Mouse (Mus musculus) v-Abl transformed pro-B cells (cell line): ENCODE measurements around the gene Wdfy2.

Source experiments
- in situ Hi-C, 2 experiments: fragments of 400-800 bp; cut with MboI; formaldehyde crosslinking; loops; one replicate each; pipeline ENCODE4 v1.15.1; 2025; ENCODE audit not compliant: unreplicated experiment in 2 of 2

Gene Wdfy2

DNA sequence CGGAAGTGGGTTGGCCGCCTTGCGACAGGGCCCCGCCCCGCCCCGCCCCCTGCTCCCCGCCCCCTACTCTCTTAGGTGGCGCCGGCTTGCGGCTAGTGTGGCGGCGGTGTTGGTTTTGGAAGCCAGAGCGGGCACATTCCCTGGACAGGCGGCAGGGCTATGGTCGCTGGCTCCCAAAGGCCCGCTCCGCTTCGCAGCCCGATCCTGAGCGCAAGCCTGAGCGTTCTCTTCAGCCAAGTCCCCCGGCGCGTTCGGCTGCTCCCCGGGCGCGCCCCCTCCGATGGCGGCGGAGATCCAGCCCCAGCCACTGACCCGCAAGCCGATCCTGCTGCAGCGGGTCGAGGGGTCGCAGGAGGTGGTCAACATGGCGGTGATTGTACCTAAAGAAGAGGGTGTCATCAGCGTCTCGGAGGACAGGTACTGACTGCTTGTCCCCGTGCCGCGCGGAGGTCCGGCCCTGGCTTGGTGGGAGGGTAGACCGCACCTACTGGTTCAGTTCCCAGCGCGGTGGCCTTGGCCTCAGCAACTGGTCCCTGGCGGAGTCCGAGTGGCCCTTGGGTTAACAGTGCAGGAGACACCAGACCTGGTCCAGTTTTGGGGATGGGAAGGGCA is at the start of gene Wdfy2:
TSS of gene Wdfy2 (plus strand) at position 38 of the 612 bp plus-strand sequence.
- in situ Hi-C loops = loop anchor here (5.0 to 25.0 kb wide), 3 partner anchors 75 to 1275 kb away; partner anchors contain the start of genes Ints6 (in 1 of the 2) and Spryd7 (in 1 of the 2)

DNA sequence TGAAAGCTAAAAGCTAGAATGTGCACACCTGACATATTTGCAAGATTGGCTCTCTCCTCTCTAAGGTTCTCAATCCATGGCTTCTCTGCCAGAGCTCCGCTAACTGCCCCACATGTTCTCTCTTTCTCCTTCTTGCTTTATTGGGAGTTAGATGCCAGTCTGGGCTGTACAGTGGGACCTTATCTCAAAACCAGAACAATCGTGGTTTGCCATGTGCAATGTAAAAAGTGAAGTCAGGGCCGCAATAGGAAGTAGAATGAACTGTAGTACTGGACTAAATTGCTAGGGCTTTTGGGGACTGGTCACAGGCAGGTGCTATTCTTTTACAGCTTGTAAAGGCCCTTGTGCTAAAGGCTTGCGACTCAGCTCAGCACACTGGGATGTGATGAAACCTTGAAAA is 48.2 kb upstream of the Wdfy2 start:
- in situ Hi-C loops = loop anchor here in 1 of 2 experiments (25.0 kb wide), 1 partner anchor 277 kb away; no protein-coding TSS in a partner anchor

DNA sequence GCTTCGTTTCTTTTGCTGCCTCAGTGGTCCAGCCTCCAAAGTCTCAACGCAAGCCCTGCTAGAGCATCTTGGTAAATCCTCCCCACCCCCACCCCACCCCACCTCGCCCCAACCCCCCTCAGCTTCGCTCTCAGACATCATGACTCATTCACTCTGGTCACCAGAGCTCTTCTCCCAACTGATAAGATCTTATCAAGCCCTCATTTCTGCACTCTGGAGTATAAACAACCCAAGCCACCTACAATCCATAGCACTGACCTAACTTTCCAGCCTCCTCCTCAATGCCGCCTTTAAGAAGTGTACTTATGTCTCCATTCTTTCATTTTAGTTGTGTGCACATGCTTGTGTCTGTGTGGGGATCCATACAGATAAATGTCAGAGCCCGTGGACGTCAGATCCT is 41.8 kb upstream of the Wdfy2 start:
- in situ Hi-C loops = loop anchor here in 1 of 2 experiments (25.0 kb wide), 1 partner anchor 283 kb away; no protein-coding TSS in a partner anchor

DNA sequence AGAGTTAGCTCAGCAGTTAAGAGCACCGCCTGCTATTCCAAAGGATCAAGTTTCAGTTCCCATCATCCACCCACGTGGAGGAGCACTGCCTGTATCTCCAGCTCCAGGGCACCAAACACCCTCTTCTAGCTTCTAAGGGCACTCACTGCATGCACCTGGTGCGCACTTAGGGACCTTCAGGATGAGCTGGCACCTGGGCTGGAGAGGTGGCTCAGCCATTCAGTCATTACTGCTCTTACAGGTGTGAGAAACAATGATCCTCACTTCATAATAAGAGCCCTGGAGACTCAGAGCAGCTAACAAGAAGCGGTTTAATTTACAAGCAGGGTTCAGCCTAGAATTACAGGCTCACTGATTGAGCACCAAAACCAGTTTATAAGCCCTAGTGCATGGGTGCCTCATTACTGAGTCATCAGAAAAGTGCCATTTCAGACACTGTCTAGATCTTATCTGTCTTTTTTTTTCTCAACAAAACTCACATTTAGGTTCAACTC is 38.8 kb upstream of the Wdfy2 start:
- in situ Hi-C loops = loop anchor here in 1 of 2 experiments (25.0 kb wide), 1 partner anchor 286 kb away; no protein-coding TSS in a partner anchor

DNA sequence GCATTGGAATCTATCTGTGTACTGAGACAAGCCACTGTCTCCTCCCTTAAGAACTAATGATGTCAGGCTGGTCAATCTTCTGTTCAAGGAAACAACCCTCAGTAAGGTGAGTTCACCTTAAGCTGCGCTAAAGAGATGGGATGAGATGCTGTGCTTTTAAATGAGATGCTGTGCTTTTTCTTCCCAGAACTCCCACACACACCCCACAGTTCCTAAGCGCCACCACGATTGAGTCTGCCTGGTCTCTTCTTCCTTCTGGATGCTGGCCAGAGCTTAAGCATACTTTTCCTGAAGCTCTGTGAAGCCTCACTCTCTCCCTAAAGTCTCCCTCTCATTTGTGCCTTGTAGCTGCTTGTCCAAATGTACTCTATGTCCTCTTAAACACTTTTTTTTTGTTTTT is 36.7 kb upstream of the Wdfy2 start:
- in situ Hi-C loops = loop anchor here in 1 of 2 experiments (25.0 kb wide), 1 partner anchor 288 kb away; no protein-coding TSS in a partner anchor

DNA sequence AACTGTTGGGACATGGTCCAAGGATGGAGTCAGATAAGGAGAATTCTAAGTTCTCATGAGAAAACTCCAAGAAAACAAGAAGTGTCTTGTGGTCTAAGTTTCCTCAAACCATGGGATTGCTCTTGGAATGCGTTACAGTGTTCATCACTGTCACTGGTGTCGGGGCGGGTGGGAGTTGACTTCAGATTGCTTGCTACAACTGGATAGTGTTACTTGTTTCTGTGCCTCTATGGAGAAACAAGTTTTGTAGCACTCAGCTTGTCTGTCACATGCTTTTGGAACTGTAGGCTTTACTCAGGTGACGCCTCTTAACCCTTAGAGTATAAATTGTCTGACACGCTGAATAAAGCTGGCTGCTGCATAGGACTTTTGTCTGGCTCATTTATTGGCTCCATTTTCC is 34.3 kb upstream of the Wdfy2 start:
- in situ Hi-C loops = loop anchor here in 1 of 2 experiments (25.0 kb wide), 1 partner anchor 291 kb away; no protein-coding TSS in a partner anchor

DNA sequence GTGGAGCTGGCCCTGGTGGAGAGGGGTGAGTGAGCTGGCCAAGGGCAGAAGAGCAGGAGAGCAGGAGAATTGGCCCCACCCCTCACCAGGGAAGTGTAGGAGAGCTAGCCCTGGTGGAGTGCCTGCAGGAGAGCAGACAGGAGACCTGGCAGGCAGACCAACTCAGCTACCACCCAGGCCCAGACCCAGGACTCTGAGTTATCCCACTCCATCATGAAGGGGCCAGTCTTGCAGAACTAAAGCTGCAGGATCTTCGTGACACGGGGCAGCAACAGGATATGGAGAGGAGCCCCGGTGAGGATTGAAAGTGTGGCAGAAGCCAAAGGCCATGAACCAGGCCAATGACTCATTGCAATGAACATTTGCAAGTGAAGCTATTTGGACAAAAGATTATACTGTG is 30.6 kb upstream of the Wdfy2 start:
- in situ Hi-C loops = loop anchor here in 1 of 2 experiments (25.0 kb wide), 1 partner anchor 295 kb away; no protein-coding TSS in a partner anchor

DNA sequence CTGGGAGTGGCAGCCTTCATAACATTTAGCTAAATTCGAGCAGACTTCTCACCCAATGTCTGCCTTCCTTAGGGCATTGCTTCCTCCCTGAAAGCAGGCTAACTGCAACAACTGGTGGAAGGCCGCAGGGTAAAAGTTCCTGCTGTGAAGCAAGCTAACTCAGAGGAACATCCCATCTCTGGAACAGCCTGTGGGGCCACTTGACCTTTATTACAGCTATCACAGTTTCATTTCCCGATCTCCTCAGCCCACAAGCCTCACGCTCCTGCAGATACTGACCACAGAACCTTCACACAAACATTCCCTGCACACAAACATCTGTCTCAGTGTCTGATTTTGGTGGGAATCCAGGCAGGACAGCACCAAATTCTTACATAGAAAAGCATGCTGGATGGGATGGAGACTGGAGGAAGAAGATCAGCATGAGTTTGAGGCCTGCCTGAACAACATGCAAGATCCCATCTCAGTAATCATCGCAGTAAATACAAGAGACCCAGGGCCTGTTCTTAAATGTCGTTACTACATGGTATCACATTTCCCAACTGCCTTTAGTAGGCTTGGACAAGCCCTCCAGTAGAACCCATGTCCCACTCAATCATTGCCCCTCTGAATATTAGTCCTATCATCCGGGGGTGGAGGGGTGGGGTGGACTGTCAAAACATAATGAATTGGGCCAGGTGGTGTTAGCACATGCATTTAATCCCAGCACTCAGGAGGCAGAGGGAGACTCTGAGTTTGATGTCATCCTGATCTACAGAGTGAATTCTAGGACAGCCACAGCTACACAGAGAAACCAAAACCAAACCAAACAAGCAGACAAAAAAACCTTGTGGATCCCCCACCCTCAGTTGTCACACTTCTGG is 28.6 kb upstream of the Wdfy2 start:
- in situ Hi-C loops = loop anchor here in 1 of 2 experiments (25.0 kb wide), 1 partner anchor 297 kb away; no protein-coding TSS in a partner anchor

DNA sequence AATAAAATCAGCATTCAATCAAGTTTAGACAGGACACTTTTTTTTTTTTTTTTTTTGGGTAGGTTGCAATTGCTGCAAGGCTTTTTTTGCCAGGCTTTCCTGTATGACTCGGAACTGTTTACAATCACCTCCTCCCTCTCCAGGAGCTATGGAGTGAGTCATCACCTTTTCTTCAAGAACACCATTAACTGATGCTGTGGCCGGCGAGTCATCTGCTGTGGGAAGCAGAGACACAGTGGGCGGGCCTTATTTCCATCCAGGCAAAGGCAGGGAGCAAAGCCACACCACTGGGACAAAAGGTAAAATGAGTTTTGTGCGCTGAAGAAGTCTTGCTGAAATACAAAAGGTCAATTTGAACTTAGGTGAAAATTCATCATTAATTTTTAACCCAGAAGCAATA is 24.7 kb upstream of the Wdfy2 start:
- in situ Hi-C loops = loop anchor here in 1 of 2 experiments (25.0 kb wide), 1 partner anchor 300 kb away; no protein-coding TSS in a partner anchor

DNA sequence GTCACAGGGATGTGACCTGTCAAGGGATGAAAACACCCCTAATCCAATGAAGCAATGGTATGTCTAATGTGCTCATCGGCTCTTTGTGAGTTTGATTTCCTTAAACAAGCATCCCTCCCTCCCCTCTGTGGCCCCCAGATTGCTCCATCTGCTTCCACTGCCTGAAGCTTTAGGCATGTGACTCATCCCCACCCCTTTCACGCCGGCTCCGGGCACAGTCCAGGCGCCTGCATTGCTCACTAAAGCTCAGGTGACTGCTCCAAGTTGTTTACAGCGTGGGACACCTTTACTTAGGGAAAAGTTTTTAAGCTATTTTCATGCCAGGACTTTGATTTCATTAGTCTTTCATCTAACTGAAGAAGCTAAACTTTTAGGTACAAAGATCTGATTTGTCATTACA is 22.9 kb upstream of the Wdfy2 start:
- in situ Hi-C loops = loop anchor here in 1 of 2 experiments (25.0 kb wide), 1 partner anchor 302 kb away; no protein-coding TSS in a partner anchor

DNA sequence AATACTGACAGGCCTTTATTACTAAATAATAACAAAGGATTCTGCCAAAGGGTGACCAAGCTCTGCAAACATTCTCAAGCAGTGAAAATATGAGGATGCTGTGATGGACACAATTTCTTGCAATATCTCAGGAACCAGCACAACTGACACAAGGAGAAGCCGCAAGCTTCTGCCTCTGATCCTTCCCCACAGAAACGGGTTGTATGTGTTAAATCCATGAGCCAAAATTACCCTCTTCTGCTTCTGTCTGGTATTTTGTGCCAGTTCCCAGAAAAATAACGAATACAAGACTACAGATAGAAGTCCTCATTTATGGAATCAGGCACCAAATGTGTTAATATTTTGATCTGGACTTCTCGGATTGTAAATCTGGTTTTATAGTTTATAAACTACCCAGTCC is 20.7 kb upstream of the Wdfy2 start:
- in situ Hi-C loops = loop anchor here in 1 of 2 experiments (25.0 kb wide), 1 partner anchor 305 kb away; no protein-coding TSS in a partner anchor

DNA sequence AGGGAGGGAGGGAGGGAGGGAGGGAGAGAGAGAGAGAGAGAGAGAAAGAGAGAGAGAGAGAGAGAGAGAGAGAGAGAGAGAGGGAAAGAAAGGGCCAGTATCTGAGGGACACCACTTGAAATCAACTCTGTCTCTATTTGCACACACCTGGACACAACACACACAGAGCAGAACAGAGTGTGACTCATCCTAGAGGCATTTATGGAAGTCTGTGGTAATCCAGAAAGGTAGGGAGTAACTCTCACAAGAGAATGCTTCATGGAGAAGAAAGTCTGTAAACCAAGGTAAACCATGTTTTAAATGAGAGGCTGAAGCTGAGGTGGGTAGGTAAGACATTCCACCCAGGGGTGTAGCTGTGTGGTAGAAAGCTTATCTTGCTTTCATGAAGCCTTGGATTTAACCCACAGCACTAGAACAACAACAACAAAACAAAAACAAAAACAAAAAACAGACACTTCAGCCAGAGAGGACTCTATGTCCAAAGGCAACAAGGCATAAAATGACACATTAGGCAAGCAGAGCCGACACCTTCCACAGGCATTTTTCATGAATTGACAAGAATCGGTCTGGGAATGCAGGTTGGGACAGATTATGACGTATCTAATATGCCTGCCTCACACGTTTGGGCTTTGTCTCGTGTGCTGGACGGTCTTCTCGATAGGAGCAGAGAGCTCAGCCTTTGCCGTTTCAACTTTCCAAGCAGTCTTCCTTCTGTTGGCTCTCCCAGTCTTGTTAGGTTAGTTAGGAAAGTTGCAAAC is 11.7 kb upstream of the Wdfy2 start:
- in situ Hi-C loops = loop anchor here (5.0 to 25.0 kb wide), 3 partner anchors 53 to 1263 kb away; partner anchors contain the start of gene Spryd7 (in 1 of the 2)

DNA sequence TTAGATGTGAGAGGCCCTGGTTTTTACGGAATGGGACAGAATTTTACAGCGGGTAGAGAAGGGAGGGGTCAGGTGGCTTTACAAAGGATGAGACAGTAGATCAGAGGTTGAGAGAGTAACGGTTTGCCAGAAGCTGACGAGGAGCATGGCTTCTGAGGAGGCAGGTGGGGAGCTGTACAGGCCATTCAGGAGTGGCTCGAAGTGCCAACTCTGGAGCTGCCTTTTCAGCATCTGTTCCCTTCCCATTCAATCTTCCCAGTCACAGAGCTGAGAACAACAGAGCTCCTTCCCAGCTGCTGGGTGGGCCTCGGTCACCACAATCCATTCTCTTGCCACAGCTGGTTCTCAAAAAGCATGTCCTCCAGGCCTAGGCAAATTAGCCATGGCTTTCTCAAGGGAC is 8.2 kb upstream of the Wdfy2 start:
- in situ Hi-C loops = loop anchor here (5.0 to 25.0 kb wide), 3 partner anchors 57 to 1267 kb away; partner anchors contain the start of gene Spryd7 (in 1 of the 2)

DNA sequence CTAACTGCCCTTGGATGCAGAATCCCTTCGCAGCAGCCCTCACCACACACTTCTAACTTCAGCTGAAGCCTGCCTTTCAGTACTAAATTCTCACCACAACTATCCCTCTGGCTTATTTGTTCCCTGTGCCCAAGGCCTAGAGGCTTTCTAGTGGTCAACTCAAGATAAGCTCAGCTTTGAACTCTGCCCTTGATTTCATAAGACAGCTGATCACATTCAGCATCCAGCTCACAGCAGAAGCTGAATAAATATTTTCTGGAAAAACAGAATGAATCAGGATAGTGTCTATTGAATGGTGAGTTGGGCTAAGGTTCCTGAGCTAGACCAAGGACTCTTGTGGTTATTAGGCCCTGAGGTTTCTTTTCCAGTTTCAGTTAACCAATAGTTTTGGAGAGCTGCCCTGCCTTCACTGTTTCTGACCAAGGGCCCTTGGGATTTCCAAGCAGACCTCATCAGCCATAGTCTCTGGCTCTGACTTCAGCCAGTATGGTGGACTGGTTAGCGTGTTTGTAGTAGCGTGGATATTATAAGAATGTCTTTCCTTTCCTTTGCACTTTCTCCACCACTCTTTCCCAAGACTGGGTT is 5.7 kb upstream of the Wdfy2 start:
- in situ Hi-C loops = loop anchor here (25.0 kb wide), 2 partner anchors 356 to 1269 kb away; partner anchors contain the start of gene Spryd7 (in 1 of the 2)

DNA sequence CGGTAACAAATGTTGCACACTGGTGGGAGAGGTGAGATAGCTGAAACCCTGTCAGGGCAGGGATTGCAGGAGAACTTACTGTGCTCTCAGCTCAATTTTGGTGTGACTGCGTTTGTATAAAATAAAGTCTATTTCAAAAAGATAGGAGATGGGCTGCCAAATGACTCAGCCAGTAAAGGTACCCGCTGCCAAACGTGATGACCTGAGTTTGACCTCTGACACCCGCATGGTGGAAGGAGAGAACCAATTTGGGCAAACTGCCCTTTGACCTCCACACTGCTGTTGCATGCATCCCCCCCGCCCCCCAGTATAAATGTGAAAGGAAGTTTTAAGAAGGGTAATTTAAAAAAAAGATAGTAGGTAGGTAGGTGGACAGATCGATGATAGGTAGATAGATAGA is 4.4 kb upstream of the Wdfy2 start:
- in situ Hi-C loops = loop anchor here (25.0 kb wide), 2 partner anchors 354 to 1271 kb away; partner anchors contain the start of gene Spryd7 (in 1 of the 2)

DNA sequence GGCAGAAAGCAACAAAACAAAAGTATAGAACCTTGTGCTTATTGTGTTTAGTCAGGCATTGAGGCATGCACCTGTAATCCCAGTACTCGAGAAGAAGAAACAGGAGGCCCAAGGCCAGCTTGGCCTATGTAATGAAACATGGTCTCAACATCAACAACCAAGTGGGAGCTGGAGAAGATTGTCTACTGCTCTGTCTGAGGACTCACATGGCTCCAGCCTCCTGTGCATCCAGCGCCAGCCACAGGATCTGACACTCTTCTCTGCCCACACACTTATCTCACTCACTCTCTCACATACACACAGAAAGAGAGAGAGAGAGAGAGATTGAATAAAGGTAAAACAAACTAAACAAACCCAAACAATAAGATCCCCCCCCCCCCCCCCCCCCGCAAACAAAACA is 3.9 kb upstream of the Wdfy2 start:
- in situ Hi-C loops = loop anchor here (25.0 kb wide), 2 partner anchors 354 to 1271 kb away; partner anchors contain the start of gene Spryd7 (in 1 of the 2)

DNA sequence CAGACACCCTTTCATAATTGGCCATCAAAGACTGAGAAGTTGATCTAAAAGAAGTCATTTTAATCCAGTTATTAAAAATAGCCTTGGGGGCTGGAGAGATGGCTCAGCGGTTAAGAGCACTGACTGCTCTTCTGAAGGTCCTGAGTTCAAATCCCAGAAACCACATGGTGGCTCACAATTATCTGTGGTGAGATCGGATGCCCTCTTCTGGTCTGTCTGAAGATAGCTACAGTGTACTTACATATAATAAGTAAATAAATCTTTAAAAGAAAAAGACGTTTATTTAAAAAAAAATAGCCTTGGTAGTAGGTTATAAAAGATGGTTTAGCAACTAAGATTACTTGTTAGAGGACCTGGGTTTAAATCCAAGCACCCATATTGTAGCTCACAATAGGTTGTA is 1.7 kb upstream of the Wdfy2 start:
- in situ Hi-C loops = loop anchor here (5.0 to 25.0 kb wide), 3 partner anchors 73 to 1273 kb away; partner anchors contain the start of genes Ints6 (in 1 of the 2) and Spryd7 (in 1 of the 2)

DNA sequence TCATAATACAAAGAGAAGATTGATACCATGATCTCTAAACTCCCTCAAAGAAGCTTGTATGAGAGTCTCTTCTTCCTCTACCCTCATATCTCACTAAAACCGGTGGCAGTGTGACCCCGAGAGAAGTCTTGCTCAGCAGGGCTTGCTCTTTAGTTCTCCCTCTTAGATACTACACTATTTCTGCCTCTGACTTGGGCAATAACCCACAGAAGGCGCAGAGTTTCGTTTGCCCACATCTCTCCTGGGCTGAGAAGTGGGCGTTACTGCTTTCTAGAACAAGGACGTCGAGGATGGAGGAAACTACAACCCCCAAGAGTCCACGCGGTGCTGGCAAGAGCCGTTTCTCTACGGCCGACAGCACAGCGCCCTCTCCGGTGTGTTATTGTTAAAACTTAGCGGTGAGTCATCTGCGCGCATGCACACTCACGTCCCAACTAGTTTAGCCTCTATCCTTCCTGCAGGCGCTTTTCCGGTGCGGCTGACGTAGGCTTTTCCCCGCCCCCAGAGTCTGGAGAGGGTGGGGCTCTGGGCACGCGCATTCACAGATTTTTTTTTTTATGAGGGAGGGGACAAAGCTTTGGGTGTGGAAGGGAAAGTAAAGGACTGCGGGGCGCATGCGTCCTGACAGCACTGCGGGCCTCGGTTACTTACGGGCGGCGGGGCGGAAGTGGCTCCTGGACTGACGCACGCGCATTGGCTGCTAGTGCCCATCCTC is 395 bp upstream of the Wdfy2 start:
- in situ Hi-C loops = loop anchor here (5.0 to 25.0 kb wide), 3 partner anchors 75 to 1275 kb away; partner anchors contain the start of genes Ints6 (in 1 of the 2) and Spryd7 (in 1 of the 2)
